Mouse (Mus musculus): Measurements from ENCODE around the gene 1700011L22Rik. TPM values are rescaled to one million over a fixed set of nuclear protein-coding genes. Genes with fewer than 3 reads are reported as not detected.
A peak's percentile ranks its signal among the peaks of the same experiment; 100 is the strongest.

1700011L22Rik gene
- polyA plus RNA-seq, 1 experiment from 2014 or later: not detected

DNA sequence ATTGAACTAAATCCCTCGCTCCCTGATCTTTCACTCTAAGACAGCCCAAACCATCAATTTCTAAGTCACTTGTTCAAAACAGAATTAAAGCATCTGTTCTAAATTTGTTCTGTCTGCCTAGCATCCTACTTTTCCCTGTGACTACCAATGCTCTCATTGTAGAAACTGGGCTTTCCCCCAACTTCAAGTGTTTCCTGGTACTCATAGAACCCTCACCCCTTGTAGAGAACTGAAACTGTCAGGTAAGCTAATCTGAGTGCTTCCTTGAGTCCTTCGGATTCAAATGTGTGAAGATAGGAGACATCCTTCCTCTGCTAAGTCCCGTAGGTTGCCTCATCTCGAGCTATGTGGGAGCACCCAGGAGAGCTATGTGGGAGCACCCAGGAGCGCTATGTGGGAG is 13.6 kb upstream of the 1700011L22Rik start:
- Histone ChIP-seq H3K9me3 (replicated peaks; ENCODE audit: control insufficient read depth, low read length) (no peaks in the 10 kb centered on the region; the same call in 1 of the 2 replicates), H3K27ac (ENCODE audit: low read depth, low read length) (no peak overlapping the region), H3K9ac (ENCODE audit: low read length) (no peak overlapping the region), H3K27me3 (replicated peaks; ENCODE audit: control insufficient read depth, insufficient read depth, low read length) (no peaks in the 10 kb centered on the region), H3K4me1 (ENCODE audit: control insufficient read depth, insufficient read depth, low read length) (no peaks in the 10 kb centered on the region), H3K4me3 (ENCODE audit: low read depth, low read length) (no peak overlapping the region), H3K36me3 (ENCODE audit: control insufficient read depth, insufficient read depth, low read length) (peaks cover 5% of the 10 kb centered on the region; the same call in 1 of the 2 replicates), H3K4me2 (ENCODE audit: low read length) (no peak overlapping the region)
- WGBS: 94% methylated on average over 5 of the region's 5 CpGs
- DNase-seq (ENCODE audit: low spot score) (no peak), ATAC-seq (no peak)

DNA sequence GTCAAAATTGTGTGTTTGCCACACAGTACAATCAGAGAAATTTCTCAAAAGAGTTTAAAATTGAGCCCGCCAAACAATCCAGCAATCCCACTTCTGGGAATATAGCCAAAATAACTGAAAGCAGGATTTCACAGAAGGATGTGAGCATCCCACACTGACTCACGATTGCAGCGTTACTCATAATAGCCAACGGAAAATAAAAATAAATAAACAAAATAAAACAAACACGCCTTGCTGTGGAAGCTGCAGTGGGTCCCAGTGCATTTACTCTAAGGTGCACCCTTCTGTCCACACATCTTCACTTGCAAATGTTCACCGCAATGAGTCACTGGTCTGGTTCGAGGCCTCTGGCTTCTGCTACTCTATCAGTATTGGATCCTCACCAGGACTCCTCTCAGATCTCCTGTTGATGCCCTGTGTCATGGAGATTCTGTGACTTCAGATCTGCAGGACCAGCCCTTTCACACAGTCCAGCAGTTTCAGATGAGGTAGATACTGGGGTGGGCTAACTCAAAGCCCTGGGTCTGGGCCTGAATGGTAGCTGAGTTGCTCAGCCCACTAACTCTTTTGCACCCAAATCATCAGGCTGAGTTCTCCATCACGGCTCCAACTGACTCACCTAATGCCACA is 7.8 kb upstream of the 1700011L22Rik start:
- DNase-seq (ENCODE audit: low spot score): peak; percentile 50
- 68% methylated on average over 8 of the region's 8 CpGs for WGBS
- no peak overlapping the region for H3K4me2 ChIP-seq (ENCODE audit: low read length)
- no peaks in the 10 kb centered on the region for H3K4me1 ChIP-seq (ENCODE audit: control insufficient read depth, insufficient read depth, low read length)
- ATAC-seq: no peak
- no peaks in the 10 kb centered on the region for H3K36me3 ChIP-seq (ENCODE audit: control insufficient read depth, insufficient read depth, low read length)
- no peaks in the 10 kb centered on the region for H3K9me3 ChIP-seq (replicated peaks; ENCODE audit: control insufficient read depth, low read length)
- no peak overlapping the region for H3K9ac ChIP-seq (ENCODE audit: low read length)
- no peak overlapping the region for H3K4me3 ChIP-seq (ENCODE audit: low read depth, low read length)
- no peaks in the 10 kb centered on the region for H3K27me3 ChIP-seq (replicated peaks; ENCODE audit: control insufficient read depth, insufficient read depth, low read length)
- no peak overlapping the region for H3K27ac ChIP-seq (ENCODE audit: low read depth, low read length)

DNA sequence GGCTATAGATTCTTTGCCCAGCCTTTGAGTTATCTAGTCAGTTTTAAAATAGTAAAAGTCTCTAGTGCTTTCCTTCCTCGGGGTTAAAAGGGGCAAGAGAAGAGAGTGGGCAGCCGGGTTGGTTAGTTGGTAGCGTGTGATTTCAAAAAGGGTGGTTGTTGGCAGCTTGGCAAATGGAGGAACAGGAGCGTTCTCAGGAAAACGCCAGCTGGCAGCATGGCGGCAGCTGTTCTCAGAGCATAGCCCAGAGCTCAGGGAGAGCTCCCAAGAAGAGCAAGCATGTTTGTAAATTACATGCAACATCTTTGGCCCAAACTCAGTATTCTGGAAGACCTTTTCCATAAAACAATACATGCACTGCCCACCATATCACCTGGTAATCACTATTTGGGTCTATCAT is 5.4 kb upstream of the 1700011L22Rik start:
- H3K9me3 ChIP-seq (replicated peaks; ENCODE audit: control insufficient read depth, low read length): no peaks in the 10 kb centered on the region
- H3K4me1 ChIP-seq (ENCODE audit: control insufficient read depth, insufficient read depth, low read length): no peaks in the 10 kb centered on the region
- H3K36me3 ChIP-seq (ENCODE audit: control insufficient read depth, insufficient read depth, low read length): no peaks in the 10 kb centered on the region
- ATAC-seq: no peak
- no peak overlapping the region for H3K27ac ChIP-seq (ENCODE audit: low read depth, low read length)
- H3K4me3 ChIP-seq (ENCODE audit: low read depth, low read length): no peak overlapping the region
- no peak overlapping the region for H3K9ac ChIP-seq (ENCODE audit: low read length)
- no peak overlapping the region for H3K4me2 ChIP-seq (ENCODE audit: low read length)
- H3K27me3 ChIP-seq (replicated peaks; ENCODE audit: control insufficient read depth, insufficient read depth, low read length): no peaks in the 10 kb centered on the region
- peak; percentile 59 for DNase-seq (ENCODE audit: low spot score)
- WGBS: 79% methylated on average over 6 of the region's 6 CpGs

DNA sequence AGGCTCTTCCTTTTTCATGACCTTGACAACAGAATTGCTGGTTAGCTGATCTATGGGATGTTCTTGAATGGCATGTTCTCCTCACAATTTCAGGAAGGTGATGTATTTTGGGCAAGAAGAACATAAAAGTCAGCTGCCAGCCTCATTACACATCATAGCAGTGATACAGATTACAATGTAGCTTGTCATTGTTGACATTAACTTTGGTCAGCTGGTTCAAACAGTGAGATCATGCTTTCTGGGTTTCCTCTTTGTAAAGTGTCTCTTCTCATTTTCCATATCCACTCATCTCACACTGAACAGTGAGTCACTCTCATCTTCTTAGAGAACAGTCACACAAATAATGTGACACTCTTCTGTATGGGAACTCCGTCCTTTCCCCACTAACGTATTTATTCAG is 4.9 kb downstream of the 1700011L22Rik start:
- 93% methylated on average over 2 of the region's 2 CpGs for WGBS
- no peaks in the 10 kb centered on the region for H3K9me3 ChIP-seq (replicated peaks; ENCODE audit: control insufficient read depth, low read length)
- H3K4me1 ChIP-seq (ENCODE audit: control insufficient read depth, insufficient read depth, low read length): no peaks in the 10 kb centered on the region
- no peak overlapping the region for H3K9ac ChIP-seq (ENCODE audit: low read length)
- DNase-seq (ENCODE audit: low spot score): no peak
- H3K27me3 ChIP-seq (replicated peaks; ENCODE audit: control insufficient read depth, insufficient read depth, low read length): no peaks in the 10 kb centered on the region
- H3K36me3 ChIP-seq (ENCODE audit: control insufficient read depth, insufficient read depth, low read length): no peaks in the 10 kb centered on the region
- no peak overlapping the region for H3K4me3 ChIP-seq (ENCODE audit: low read depth, low read length)
- ATAC-seq: no peak
- H3K27ac ChIP-seq (ENCODE audit: low read depth, low read length): no peak overlapping the region
- H3K4me2 ChIP-seq (ENCODE audit: low read length): no peak overlapping the region

DNA sequence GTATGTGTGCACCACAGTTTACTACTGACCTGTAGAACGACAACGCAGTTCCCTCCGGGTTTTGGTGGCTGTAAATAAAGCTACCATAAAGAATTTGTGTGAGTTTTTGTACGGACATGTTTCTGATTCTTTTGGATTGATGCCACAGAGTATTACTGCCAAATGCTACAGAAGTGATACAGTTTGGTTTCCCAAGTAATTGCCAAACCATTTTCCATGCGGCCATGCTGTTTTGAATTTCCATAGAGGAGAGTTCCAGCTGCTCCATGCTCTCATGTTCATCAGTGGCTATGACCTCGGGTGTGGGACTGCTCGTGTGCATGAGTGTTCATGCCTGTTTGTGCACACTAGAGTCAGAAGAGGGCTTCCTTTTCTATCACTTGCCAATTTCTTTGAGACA is 8.4 kb downstream of the 1700011L22Rik start:
- Histone ChIP-seq H3K4me3 (ENCODE audit: low read depth, low read length) (no peak overlapping the region), H3K4me1 (ENCODE audit: control insufficient read depth, insufficient read depth, low read length) (no peaks in the 10 kb centered on the region), H3K36me3 (ENCODE audit: control insufficient read depth, insufficient read depth, low read length) (no peaks in the 10 kb centered on the region), H3K27me3 (replicated peaks; ENCODE audit: control insufficient read depth, insufficient read depth, low read length) (no peaks in the 10 kb centered on the region), H3K9ac (ENCODE audit: low read length) (no peak overlapping the region), H3K4me2 (ENCODE audit: low read length) (no peak overlapping the region), H3K9me3 (replicated peaks; ENCODE audit: control insufficient read depth, low read length) (no peaks in the 10 kb centered on the region), H3K27ac (ENCODE audit: low read depth, low read length) (no peak overlapping the region)
- ATAC-seq (no peak), DNase-seq (ENCODE audit: low spot score) (peak; percentile 34)
- WGBS: 83% methylated on average over 7 of the region's 7 CpGs

DNA sequence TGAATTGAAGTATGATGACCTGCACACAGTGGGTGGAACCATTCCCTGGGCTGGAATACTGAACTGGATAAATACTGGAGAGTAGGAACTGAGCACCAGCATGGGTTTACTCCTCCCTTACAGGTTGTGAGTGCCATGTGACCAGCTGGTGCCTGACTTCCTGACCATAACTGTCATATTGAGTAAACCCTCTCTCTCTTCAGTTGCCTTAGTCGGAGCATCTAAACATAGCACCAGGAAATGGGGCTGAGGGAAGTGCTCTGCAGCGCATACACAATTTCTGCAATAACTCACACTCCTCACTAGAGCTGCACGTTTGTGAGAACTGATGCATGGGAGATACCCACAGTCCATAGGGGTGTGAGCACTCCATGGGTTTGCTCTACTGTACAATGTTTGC is 9.1 kb downstream of the 1700011L22Rik start:
- no peak for ATAC-seq
- H3K27me3 ChIP-seq (replicated peaks; ENCODE audit: control insufficient read depth, insufficient read depth, low read length): no peaks in the 10 kb centered on the region
- H3K36me3 ChIP-seq (ENCODE audit: control insufficient read depth, insufficient read depth, low read length): no peaks in the 10 kb centered on the region
- no peaks in the 10 kb centered on the region for H3K9me3 ChIP-seq (replicated peaks; ENCODE audit: control insufficient read depth, low read length)
- DNase-seq (ENCODE audit: low spot score): no peak
- WGBS: 91% methylated on average over 3 of the region's 3 CpGs
- no peak overlapping the region for H3K9ac ChIP-seq (ENCODE audit: low read length)
- H3K4me2 ChIP-seq (ENCODE audit: low read length): no peak overlapping the region
- H3K4me1 ChIP-seq (ENCODE audit: control insufficient read depth, insufficient read depth, low read length): no peaks in the 10 kb centered on the region
- no peak overlapping the region for H3K4me3 ChIP-seq (ENCODE audit: low read depth, low read length)
- no peak overlapping the region for H3K27ac ChIP-seq (ENCODE audit: low read depth, low read length)

DNA sequence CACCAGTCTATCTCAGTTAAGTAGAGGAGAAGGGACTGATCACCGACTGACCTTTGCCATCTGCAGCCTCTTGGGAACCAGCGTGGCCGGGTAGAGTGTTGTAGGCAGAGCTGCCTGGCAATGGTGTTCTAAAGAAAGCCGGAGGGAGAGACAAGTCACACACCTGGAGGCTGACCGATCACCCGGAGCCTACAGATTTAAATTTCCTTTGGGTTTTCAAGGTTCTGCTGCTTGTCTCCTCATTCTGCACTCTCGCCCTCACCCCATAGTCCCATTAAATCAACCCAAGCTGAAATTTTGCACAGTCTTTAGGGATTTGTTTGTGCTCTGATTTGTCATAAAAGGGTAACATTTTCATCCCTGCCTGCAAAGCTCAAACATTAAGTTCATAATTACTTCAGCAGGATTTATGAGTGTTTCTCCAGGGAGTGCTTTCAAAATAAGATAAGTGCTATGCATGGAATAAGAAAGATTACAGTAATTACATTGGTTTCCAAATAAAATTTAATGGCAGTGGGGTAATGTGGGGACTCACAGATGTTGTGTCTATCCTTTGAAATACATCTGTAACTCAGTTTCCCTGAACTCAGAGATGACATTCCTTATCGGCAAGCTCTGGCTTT is 19.0 kb downstream of the 1700011L22Rik start:
- Histone ChIP-seq H3K27ac (ENCODE audit: low read depth, low read length) (no peak overlapping the region), H3K27me3 (replicated peaks; ENCODE audit: control insufficient read depth, insufficient read depth, low read length) (no peaks in the 10 kb centered on the region), H3K4me1 (ENCODE audit: control insufficient read depth, insufficient read depth, low read length) (no peaks in the 10 kb centered on the region), H3K36me3 (ENCODE audit: control insufficient read depth, insufficient read depth, low read length) (no peaks in the 10 kb centered on the region), H3K4me3 (ENCODE audit: low read depth, low read length) (no peak overlapping the region), H3K9ac (ENCODE audit: low read length) (no peak overlapping the region), H3K9me3 (replicated peaks; ENCODE audit: control insufficient read depth, low read length) (0 out of 2 replicates have a peak, but pooled peaks cover under 1% of the 10 kb centered on the region), H3K4me2 (ENCODE audit: low read length) (no peak overlapping the region)
- ATAC-seq (no peak), DNase-seq (ENCODE audit: low spot score) (no peak)
- WGBS: 94% methylated on average over 8 of the region's 8 CpGs

DNA sequence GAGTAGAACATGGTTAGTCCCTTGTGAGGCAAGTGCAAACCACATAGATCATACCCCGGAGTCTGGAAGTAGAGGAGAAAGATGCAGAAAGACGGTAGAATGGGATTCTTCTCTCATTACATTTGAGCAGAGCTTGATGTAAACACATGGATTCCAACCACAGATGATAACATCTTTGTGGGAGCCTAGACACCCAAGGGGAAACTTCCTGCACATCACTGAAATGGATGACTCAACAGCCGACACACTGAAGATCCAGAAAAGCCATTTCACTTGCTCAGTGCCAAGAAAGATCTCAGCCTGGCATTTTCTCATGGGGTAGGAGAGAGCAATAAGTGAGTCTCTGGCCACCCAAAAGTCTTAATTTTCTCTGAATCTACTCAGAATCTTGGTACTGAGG is 20.5 kb downstream of the 1700011L22Rik start:
- no peaks in the 10 kb centered on the region for H3K27me3 ChIP-seq (replicated peaks; ENCODE audit: control insufficient read depth, insufficient read depth, low read length)
- no peak overlapping the region for H3K27ac ChIP-seq (ENCODE audit: low read depth, low read length)
- H3K4me1 ChIP-seq (ENCODE audit: control insufficient read depth, insufficient read depth, low read length): no peaks in the 10 kb centered on the region
- H3K4me2 ChIP-seq (ENCODE audit: low read length): no peak overlapping the region
- no peak overlapping the region for H3K9ac ChIP-seq (ENCODE audit: low read length)
- 95% methylated on average over 3 of the region's 3 CpGs for WGBS
- no peaks in the 10 kb centered on the region for H3K36me3 ChIP-seq (ENCODE audit: control insufficient read depth, insufficient read depth, low read length)
- no peak overlapping the region for H3K4me3 ChIP-seq (ENCODE audit: low read depth, low read length)
- ATAC-seq: no peak
- no peak for DNase-seq (ENCODE audit: low spot score)
- H3K9me3 ChIP-seq (replicated peaks; ENCODE audit: control insufficient read depth, low read length): peaks cover 3% of the 10 kb centered on the region; the same call in 1 of the 2 replicates

DNA sequence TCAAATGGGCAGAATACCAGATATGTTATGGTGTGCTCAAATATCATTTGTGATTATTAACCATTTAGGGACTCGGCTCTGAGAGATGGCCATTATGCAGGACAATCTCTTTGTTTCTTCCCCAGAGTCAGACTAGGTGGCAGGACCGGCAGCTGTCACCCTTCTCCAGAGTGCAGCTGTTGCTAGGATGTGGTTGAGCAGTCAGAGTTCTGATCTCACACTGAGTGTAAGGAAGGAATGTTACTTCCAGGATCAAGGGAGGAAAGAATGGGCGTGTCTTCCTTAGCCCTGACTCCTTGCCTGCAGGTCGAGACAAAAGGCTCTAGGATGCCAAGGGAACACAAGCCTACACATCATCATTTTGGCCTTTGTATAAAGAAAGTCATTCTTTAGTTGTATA is 21.2 kb downstream of the 1700011L22Rik start:
- peaks cover 3% of the 10 kb centered on the region; the same call in 1 of the 2 replicates for H3K9me3 ChIP-seq (replicated peaks; ENCODE audit: control insufficient read depth, low read length)
- H3K27me3 ChIP-seq (replicated peaks; ENCODE audit: control insufficient read depth, insufficient read depth, low read length): no peaks in the 10 kb centered on the region
- no peaks in the 10 kb centered on the region for H3K36me3 ChIP-seq (ENCODE audit: control insufficient read depth, insufficient read depth, low read length)
- H3K4me1 ChIP-seq (ENCODE audit: control insufficient read depth, insufficient read depth, low read length): no peaks in the 10 kb centered on the region
- no peak for ATAC-seq
- no peak overlapping the region for H3K4me2 ChIP-seq (ENCODE audit: low read length)
- H3K4me3 ChIP-seq (ENCODE audit: low read depth, low read length): no peak overlapping the region
- 78% methylated on average over 4 of the region's 4 CpGs for WGBS
- H3K27ac ChIP-seq (ENCODE audit: low read depth, low read length): no peak overlapping the region
- H3K9ac ChIP-seq (ENCODE audit: low read length): no peak overlapping the region
- no peak for DNase-seq (ENCODE audit: low spot score)

Measured in forebrain, embryonic 14.5 days (tissue).